Mouse (Mus musculus): ENCODE results near the gene Adcy5. TPM values are rescaled to one million over a fixed set of nuclear protein-coding genes. Genes with fewer than 3 reads are reported as not detected.

The Adcy5 gene
- total and polyA plus RNA-seq, 2 experiments from 2014 or later: 7.0 to 57.8 TPM

DNA sequence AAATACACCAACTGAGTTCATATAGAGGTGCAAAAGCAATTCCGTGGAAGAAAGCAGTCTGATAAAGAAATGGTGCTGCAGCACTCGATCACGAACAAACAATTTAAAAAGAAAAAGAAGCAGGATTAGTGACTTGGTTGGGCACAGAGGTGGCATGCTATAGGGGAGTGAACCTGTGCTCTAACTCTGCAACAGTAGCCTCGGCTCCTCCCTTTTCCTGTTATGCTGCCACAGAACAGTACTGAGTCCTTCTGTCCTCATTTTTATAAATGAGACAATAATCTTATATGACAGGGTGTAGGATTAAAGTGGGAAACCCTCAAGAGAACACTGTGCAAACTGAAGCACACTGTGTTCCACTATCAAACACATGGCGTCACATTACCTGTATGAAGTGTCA is 162.8 kb downstream of the Adcy5 start:
- Histone ChIP-seq H3K36me3 (ENCODE audit: insufficient read depth) (peaks cover 4% of the 10 kb centered on the region; the same call in 1 of the 2 replicates), H3K4me1 (ENCODE audit: insufficient read depth) (no peaks in the 10 kb centered on the region), H3K9me3 (ENCODE audit: low read length) (no peaks in the 10 kb centered on the region), H3K27ac (ENCODE audit: low read depth, low read length) (no peak overlapping the region), H3K4me3 (ENCODE audit: low read depth, low read length) (no peak overlapping the region), H3K9ac (no peak overlapping the region), H3K27me3 (ENCODE audit: insufficient read depth, low read length) (no peaks in the 10 kb centered on the region), H3K4me2 (ENCODE audit: low read depth) (no peak overlapping the region)
- no peak for DNase-seq
- 83% methylated on average over 5 of the region's 5 CpGs for WGBS
- no peak for TF ChIP-seq CTCF (IDR thresholded peaks at IDR 0.05; ENCODE audit: low read depth)
- ATAC-seq: no peak

GRCm38 (mm10) chr16:35318397-35318796 is 163.7 kb downstream of the Adcy5 start:
- no peak for TF ChIP-seq CTCF (IDR thresholded peaks at IDR 0.05; ENCODE audit: low read depth)
- Histone ChIP-seq H3K9ac (no peak overlapping the region), H3K27ac (ENCODE audit: low read depth, low read length) (no peak overlapping the region), H3K4me1 (ENCODE audit: insufficient read depth) (no peaks in the 10 kb centered on the region), H3K4me2 (ENCODE audit: low read depth) (no peak overlapping the region), H3K27me3 (ENCODE audit: insufficient read depth, low read length) (no peaks in the 10 kb centered on the region), H3K9me3 (ENCODE audit: low read length) (no peaks in the 10 kb centered on the region), H3K36me3 (ENCODE audit: insufficient read depth) (peaks cover 4% of the 10 kb centered on the region; the same call in 1 of the 2 replicates), H3K4me3 (ENCODE audit: low read depth, low read length) (no peak overlapping the region)
- no peak for ATAC-seq
- 83% methylated on average over 6 of the region's 6 CpGs for WGBS
- no peak for DNase-seq

DNA sequence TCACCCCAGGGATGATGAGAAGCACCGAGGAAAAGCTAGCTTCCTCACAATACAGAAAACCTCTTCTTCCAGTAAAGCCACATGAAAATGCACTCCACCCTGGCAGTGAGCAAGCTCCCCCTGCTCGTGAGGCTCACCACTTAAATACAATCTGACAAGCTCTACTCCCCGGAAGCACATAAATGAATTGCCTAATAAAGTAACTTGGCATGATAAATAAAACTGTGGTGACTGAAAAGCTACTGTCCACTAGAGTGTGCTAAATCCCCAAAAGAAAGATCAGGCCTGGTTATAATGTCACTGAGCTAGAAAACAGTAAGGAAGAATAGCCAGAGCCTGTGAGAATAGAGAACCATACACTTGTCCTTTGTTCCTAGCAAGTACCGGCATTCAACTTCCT is 164.7 kb downstream of the Adcy5 start:
- no peaks in the 10 kb centered on the region for H3K9me3 ChIP-seq (ENCODE audit: low read length)
- H3K27me3 ChIP-seq (ENCODE audit: insufficient read depth, low read length): no peaks in the 10 kb centered on the region
- no peaks in the 10 kb centered on the region for H3K36me3 ChIP-seq (ENCODE audit: insufficient read depth)
- WGBS: 13% methylated on average over 4 of the region's 4 CpGs
- no peak overlapping the region for H3K27ac ChIP-seq (ENCODE audit: low read depth, low read length)
- no peaks in the 10 kb centered on the region for H3K4me1 ChIP-seq (ENCODE audit: insufficient read depth)
- H3K4me2 ChIP-seq (ENCODE audit: low read depth): no peak overlapping the region
- H3K4me3 ChIP-seq (ENCODE audit: low read depth, low read length): no peak overlapping the region
- peak; percentile 83 for TF ChIP-seq CTCF (IDR thresholded peaks at IDR 0.05; ENCODE audit: low read depth)
- peak; percentile 74 for DNase-seq
- ATAC-seq: peak; percentile 87
- H3K9ac ChIP-seq: no peak overlapping the region

DNA sequence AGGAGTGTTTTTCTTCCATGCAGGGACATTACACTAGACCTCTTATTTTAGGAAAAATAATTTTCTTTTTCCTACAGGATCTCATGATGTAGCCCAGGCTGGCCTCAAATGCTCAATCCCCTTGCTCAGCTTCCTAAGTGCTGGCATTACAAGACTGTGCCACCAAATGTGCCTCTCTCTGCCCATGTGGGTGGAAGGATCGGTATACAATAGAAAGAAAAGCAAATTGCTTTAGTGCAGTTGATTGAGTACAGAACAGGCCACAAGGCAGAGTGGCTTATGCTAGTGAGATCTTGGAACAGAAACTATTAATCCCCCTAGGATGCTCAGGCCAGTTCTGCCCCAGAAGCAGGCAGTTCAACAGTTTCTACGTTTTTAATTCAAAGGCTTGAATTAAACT is 165.1 kb downstream of the Adcy5 start:
- H3K27ac ChIP-seq (ENCODE audit: low read depth, low read length): no peak overlapping the region

GRCm38 (mm10) chr16:35330451-35330850 is 175.8 kb downstream of the Adcy5 start:
- WGBS: 16% methylated on average over 1 of the region's 1 CpGs
- Histone ChIP-seq H3K9ac (no peak overlapping the region), H3K36me3 (ENCODE audit: insufficient read depth) (peaks cover 7% of the 10 kb centered on the region; the same call in 1 of the 2 replicates)

More for the DNA sequence above, 165.1 kb downstream of the Adcy5 start:
- Histone ChIP-seq H3K9ac (no peak overlapping the region), H3K36me3 (ENCODE audit: insufficient read depth) (no peaks in the 10 kb centered on the region), H3K4me1 (ENCODE audit: insufficient read depth) (no peaks in the 10 kb centered on the region), H3K27me3 (ENCODE audit: insufficient read depth, low read length) (no peaks in the 10 kb centered on the region), H3K4me3 (ENCODE audit: low read depth, low read length) (no peak overlapping the region), H3K4me2 (ENCODE audit: low read depth) (no peak overlapping the region), H3K9me3 (ENCODE audit: low read length) (no peaks in the 10 kb centered on the region)
- TF ChIP-seq CTCF (IDR thresholded peaks at IDR 0.05; ENCODE audit: low read depth): no peak
- ATAC-seq: 0 out of 2 replicates have a peak, but pooled peaks have one; percentile 5
- WGBS: 44% methylated on average over 2 of the region's 2 CpGs
- DNase-seq: no peak

More at GRCm38 (mm10) chr16:35330451-35330850, 175.8 kb downstream of the Adcy5 start:
- H3K27me3 ChIP-seq (ENCODE audit: insufficient read depth, low read length): no peaks in the 10 kb centered on the region
- H3K4me1 ChIP-seq (ENCODE audit: insufficient read depth): no peaks in the 10 kb centered on the region
- H3K9me3 ChIP-seq (ENCODE audit: low read length): no peaks in the 10 kb centered on the region
- no peak overlapping the region for H3K27ac ChIP-seq (ENCODE audit: low read depth, low read length)
- no peak overlapping the region for H3K4me3 ChIP-seq (ENCODE audit: low read depth, low read length)
- H3K4me2 ChIP-seq (ENCODE audit: low read depth): no peak overlapping the region
- ATAC-seq (no peak), DNase-seq (no peak)
- TF ChIP-seq CTCF (IDR thresholded peaks at IDR 0.05; ENCODE audit: low read depth): no peak

Other genes starting within 250 kb of the Adcy5 start
- gene Hacd2, start 132.4 kb upstream of the Adcy5 start, total RNA-seq (2014; rRNA removed): 13.5 and 13.9 TPM in 2 replicates
- gene Hacd2, start 132.4 kb upstream of the Adcy5 start, polyA plus RNA-seq (2015; fragmentation: Nextera tagmentation; extraction: Ambion mirVana): 46.3 and 50.4 TPM in 2 replicates
- gene Sec22a, start 209.0 kb downstream of the Adcy5 start, total RNA-seq (2014; rRNA removed): 20.9 and 30.0 TPM in 2 replicates
- 43.7 and 45.6 TPM in 2 replicates for gene Sec22a, start 209.0 kb downstream of the Adcy5 start, polyA plus RNA-seq (2015; fragmentation: Nextera tagmentation; extraction: Ambion mirVana)